Mouse (Mus musculus) megakaryocyte, embryonic 14.5 days (primary cell): Measurements from ENCODE around the gene Ptbp1.

Experiments
- FLI1 ChIP-seq: IDR thresholded peaks from 2 replicates; pipeline ENCODE4 v1.6.1; 2012; ENCODE audit warnings: low read length, inconsistent platforms, mixed read lengths
- GATA1 ChIP-seq: IDR thresholded peaks from 3 replicates; pipeline ENCODE4 v1.6.1; 2012; ENCODE audit warnings: mixed read lengths, low read length, inconsistent platforms, borderline replicate concordance

GRCm38 (mm10) chr10:79855558-79856184 lies 1.4 kb downstream of the Ptbp1 start:
- TF ChIP-seq GATA1 (no peak), FLI1 (no peak)
